Mouse (Mus musculus) stomach, embryonic 15.5 days (tissue): ENCODE measurements around the gene Usp29. TPM values are rescaled to one million over a fixed set of nuclear protein-coding genes. Genes with fewer than 3 reads are reported as not detected.

ENCODE experiments used
- ATAC-seq: fragments of 200-750 bp; cut with Nextera tagmentation; 2 replicates; pipeline ENCODE4 v1.8.0; 2017; ENCODE audit warnings: low read depth, moderate number of reproducible peaks, moderate TSS enrichment; ENCODE audit not compliant: insufficient read depth, low FRiP score
- H3K27ac ChIP-seq: fragments of 300-500 bp; sonication (generic); 2 replicates; pipeline ENCODE4 v1.5.1; 2015; ENCODE audit warnings: mild to moderate bottlenecking, inconsistent platforms
- H3K27me3 ChIP-seq: fragments of 300-500 bp; sonication (generic); replicated peaks from 2 replicates; pipeline ENCODE4 v1.6.1; 2015; ENCODE audit warnings: inconsistent platforms
- H3K36me3 ChIP-seq: fragments of 300-500 bp; sonication (generic); 2 replicates; pipeline ENCODE4 v1.6.1; 2015; ENCODE audit warnings: inconsistent platforms
- H3K4me1 ChIP-seq: fragments of 300-500 bp; sonication (generic); 2 replicates; pipeline ENCODE4 v1.6.1; 2015; ENCODE audit warnings: inconsistent platforms
- H3K4me2 ChIP-seq: fragments of 300-500 bp; sonication (generic); 2 replicates; pipeline ENCODE4 v1.6.1; 2015; ENCODE audit warnings: mild to moderate bottlenecking, inconsistent platforms
- H3K4me3 ChIP-seq: fragments of 300-500 bp; sonication (generic); replicated peaks from 2 replicates; pipeline ENCODE4 v1.5.1; 2015; ENCODE audit warnings: inconsistent platforms
- H3K9ac ChIP-seq: fragments of 300-500 bp; sonication (generic); 2 replicates; pipeline ENCODE4 v1.6.1; 2015; ENCODE audit warnings: inconsistent platforms
- H3K9me3 ChIP-seq: fragments of 300-500 bp; sonication (generic); 2 replicates; pipeline ENCODE4 v1.6.1; 2016; ENCODE audit warnings: inconsistent platforms
- WGBS: fragments of 180-500 bp; shearing (Covaris S2); methylation state at CpG from one replicate; pipeline ENCODE4 v1.1.7; 2015; 5-methylcytosine and 5-hydroxymethylcytosine counted together
- polyA plus RNA-seq: library from polyadenylated mRNA; unstranded; fragments of >200 nt; fragmentation: Nextera tagmentation; extraction: Ambion mirVana; gene quantifications from 2 replicates; pipeline ENCODE4 v1.2.1, GENCODE M21; 2015

Usp29 gene
- polyA plus RNA-seq, 1 experiment from 2014 or later, result 6.2 TPM

- H3K4me1 ChIP-seq, result no peaks in the 10 kb centered on the region
- H3K27me3 ChIP-seq, result no peaks in the 10 kb centered on the region
- 44% methylated on average over 15 of the region's 15 CpGs for WGBS
- peak overlapping the region; percentile 44; the same call in 1 of the 2 replicates for H3K27ac ChIP-seq
- no peaks in the 10 kb centered on the region for H3K9me3 ChIP-seq
- ATAC-seq, result no peak
- H3K36me3 ChIP-seq, result no peaks in the 10 kb centered on the region; the same call in 1 of the 2 replicates
- peak overlapping the region; percentile 50 for H3K4me3 ChIP-seq
- 0 out of 2 replicates have a peak overlapping the region, but pooled peaks have one; percentile 13 for H3K9ac ChIP-seq
- H3K4me2 ChIP-seq, result peak overlapping the region; percentile 47
These were observed 423 bp downstream of the Usp29 start for GRCm38 (mm10) chr7:6730801-6731200.

GRCm38 (mm10) chr7:6731373-6731772, 995 bp downstream of the Usp29 start:
- H3K27ac ChIP-seq, result no peak overlapping the region
- no peaks in the 10 kb centered on the region for H3K27me3 ChIP-seq
- no peaks in the 10 kb centered on the region for H3K9me3 ChIP-seq
- peak overlapping the region; percentile 50 for H3K4me3 ChIP-seq
- peak overlapping the region; percentile 47; the same call in 1 of the 2 replicates for H3K4me2 ChIP-seq
- no peaks in the 10 kb centered on the region; the same call in 1 of the 2 replicates for H3K36me3 ChIP-seq
- 42% methylated on average over 3 of the region's 3 CpGs for WGBS
- H3K9ac ChIP-seq, result no peak overlapping the region
- H3K4me1 ChIP-seq, result no peaks in the 10 kb centered on the region
- ATAC-seq, result no peak

- Histone ChIP-seq H3K9me3 (no peaks in the 10 kb centered on the region), H3K4me3 (peak overlapping the region; percentile 27), H3K4me2 (peak overlapping the region; percentile 47), H3K27ac (peak overlapping the region; percentile 35; the same call in 1 of the 2 replicates), H3K36me3 (no peaks in the 10 kb centered on the region; the same call in 1 of the 2 replicates), H3K27me3 (no peaks in the 10 kb centered on the region), H3K9ac (no peak overlapping the region), H3K4me1 (no peaks in the 10 kb centered on the region)
- WGBS, result 44% methylated on average over 4 of the region's 4 CpGs
- no peak for ATAC-seq
These were observed 1.6 kb downstream of the Usp29 start for GRCm38 (mm10) chr7:6731930-6732329.

DNA sequence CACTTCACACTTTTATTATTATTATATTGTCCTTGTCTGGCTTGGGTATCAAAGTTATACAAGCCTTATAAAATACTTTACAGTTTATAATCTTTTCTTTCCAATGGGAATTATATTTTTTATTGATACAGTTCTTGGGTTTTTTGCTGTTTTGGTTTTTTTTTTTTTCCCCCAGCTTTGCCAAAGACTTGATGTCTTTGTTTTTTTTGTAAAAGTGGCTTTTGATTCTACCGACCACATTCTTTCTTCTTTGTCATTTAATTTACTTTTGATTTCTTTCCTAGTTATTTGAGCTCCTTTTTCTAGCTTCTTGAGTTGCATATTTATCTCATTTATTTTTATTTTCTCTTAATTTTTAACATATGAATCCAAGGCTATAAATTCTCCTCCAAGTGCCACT, 5.7 kb downstream of the Usp29 start:
- Histone ChIP-seq H3K27ac (no peak overlapping the region), H3K27me3 (no peaks in the 10 kb centered on the region), H3K4me2 (no peak overlapping the region), H3K9me3 (no peaks in the 10 kb centered on the region), H3K9ac (no peak overlapping the region), H3K4me1 (no peaks in the 10 kb centered on the region), H3K36me3 (no peaks in the 10 kb centered on the region), H3K4me3 (no peak overlapping the region)
- no peak for ATAC-seq
- WGBS, result 67% methylated on average over 1 of the region's 1 CpGs

GRCm38 (mm10) chr7:6744281-6744904, 14.0 kb downstream of the Usp29 start:
- no peak overlapping the region for H3K4me3 ChIP-seq
- ATAC-seq, result peak; percentile 78; the same call in 1 of the 2 replicates
- WGBS, result 28% methylated on average over 10 of the region's 10 CpGs
- H3K27me3 ChIP-seq, result no peaks in the 10 kb centered on the region
- H3K27ac ChIP-seq, result peak overlapping the region; percentile 33
- no peak overlapping the region for H3K9ac ChIP-seq
- H3K4me2 ChIP-seq, result no peak overlapping the region
- no peaks in the 10 kb centered on the region for H3K4me1 ChIP-seq
- H3K36me3 ChIP-seq, result no peaks in the 10 kb centered on the region
- H3K9me3 ChIP-seq, result no peaks in the 10 kb centered on the region

- H3K36me3 ChIP-seq, result no peaks in the 10 kb centered on the region
- no peak overlapping the region for H3K4me3 ChIP-seq
- no peak overlapping the region for H3K9ac ChIP-seq
- no peaks in the 10 kb centered on the region for H3K9me3 ChIP-seq
- 80% methylated on average over 7 of the region's 7 CpGs for WGBS
- H3K4me1 ChIP-seq, result 0 out of 2 replicates have a peak, but pooled peaks cover 4% of the 10 kb centered on the region
- no peaks in the 10 kb centered on the region for H3K27me3 ChIP-seq
- H3K27ac ChIP-seq, result no peak overlapping the region
- H3K4me2 ChIP-seq, result no peak overlapping the region
- ATAC-seq, result no peak
These were observed 18.8 kb downstream of the Usp29 start for GRCm38 (mm10) chr7:6749196-6749595.

GRCm38 (mm10) chr7:6753440-6753839, 23.1 kb downstream of the Usp29 start:
- Histone ChIP-seq H3K27me3 (no peaks in the 10 kb centered on the region), H3K4me2 (no peak overlapping the region), H3K9ac (no peak overlapping the region), H3K36me3 (no peaks in the 10 kb centered on the region), H3K4me1 (0 out of 2 replicates have a peak, but pooled peaks cover 4% of the 10 kb centered on the region), H3K4me3 (no peak overlapping the region), H3K27ac (no peak overlapping the region), H3K9me3 (no peaks in the 10 kb centered on the region)
- no peak for ATAC-seq
- WGBS, result 14% methylated on average over 4 of the region's 4 CpGs

- Histone ChIP-seq H3K27ac (no peak overlapping the region), H3K4me2 (no peak overlapping the region), H3K36me3 (no peaks in the 10 kb centered on the region), H3K9ac (no peak overlapping the region), H3K9me3 (no peaks in the 10 kb centered on the region), H3K27me3 (no peaks in the 10 kb centered on the region), H3K4me1 (no peaks in the 10 kb centered on the region), H3K4me3 (no peak overlapping the region)
- WGBS, result 70% methylated on average over 4 of the region's 4 CpGs
- ATAC-seq, result no peak
These were observed 26.5 kb downstream of the Usp29 start for GRCm38 (mm10) chr7:6756777-6757291.

- Histone ChIP-seq H3K9ac (no peak overlapping the region), H3K9me3 (no peaks in the 10 kb centered on the region), H3K4me1 (no peaks in the 10 kb centered on the region), H3K36me3 (no peaks in the 10 kb centered on the region), H3K4me2 (no peak overlapping the region), H3K27ac (no peak overlapping the region), H3K27me3 (no peaks in the 10 kb centered on the region), H3K4me3 (no peak overlapping the region)
- WGBS, result 75% methylated on average over 12 of the region's 12 CpGs
- no peak for ATAC-seq
These were observed 29.3 kb downstream of the Usp29 start for GRCm38 (mm10) chr7:6759698-6760097.

DNA sequence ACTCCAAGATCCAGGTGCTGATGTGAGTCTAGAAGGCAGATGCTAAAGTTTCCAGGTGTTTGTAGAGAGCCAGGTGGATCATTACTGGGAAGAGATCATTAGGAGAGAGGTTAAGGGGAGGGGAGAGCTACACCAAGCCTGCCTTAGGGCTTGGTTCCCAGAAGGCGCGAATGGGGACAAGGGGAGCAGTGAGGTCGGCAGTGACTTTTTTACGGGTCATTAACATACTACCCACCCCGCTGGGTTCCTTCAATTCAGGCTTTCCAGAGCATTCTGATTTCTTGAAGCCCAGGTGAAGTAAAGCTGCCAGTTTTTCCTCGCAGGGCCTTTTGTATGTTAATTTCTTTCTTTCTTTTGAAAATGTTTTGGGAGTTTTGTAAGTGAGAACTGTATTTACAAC, 29.8 kb downstream of the Usp29 start:
- H3K4me1 ChIP-seq, result no peaks in the 10 kb centered on the region

GRCm38 (mm10) chr7:6765240-6765639, 34.9 kb downstream of the Usp29 start:
- Histone ChIP-seq H3K4me3 (no peak overlapping the region), H3K4me1 (peaks cover 2% of the 10 kb centered on the region; the same call in 1 of the 2 replicates), H3K27me3 (no peaks in the 10 kb centered on the region), H3K36me3 (no peaks in the 10 kb centered on the region), H3K4me2 (no peak overlapping the region), H3K9ac (no peak overlapping the region), H3K9me3 (no peaks in the 10 kb centered on the region), H3K27ac (no peak overlapping the region)
- no peak for ATAC-seq
- 41% methylated on average over 5 of the region's 5 CpGs for WGBS

More for the DNA sequence above, 29.8 kb downstream of the Usp29 start:
- H3K27ac ChIP-seq, result no peak overlapping the region
- no peaks in the 10 kb centered on the region for H3K36me3 ChIP-seq
- ATAC-seq, result no peak
- no peak overlapping the region for H3K4me3 ChIP-seq
- no peaks in the 10 kb centered on the region for H3K27me3 ChIP-seq
- H3K9ac ChIP-seq, result no peak overlapping the region
- no peak overlapping the region for H3K4me2 ChIP-seq
- H3K9me3 ChIP-seq, result no peaks in the 10 kb centered on the region
- WGBS, result 61% methylated on average over 6 of the region's 6 CpGs

DNA sequence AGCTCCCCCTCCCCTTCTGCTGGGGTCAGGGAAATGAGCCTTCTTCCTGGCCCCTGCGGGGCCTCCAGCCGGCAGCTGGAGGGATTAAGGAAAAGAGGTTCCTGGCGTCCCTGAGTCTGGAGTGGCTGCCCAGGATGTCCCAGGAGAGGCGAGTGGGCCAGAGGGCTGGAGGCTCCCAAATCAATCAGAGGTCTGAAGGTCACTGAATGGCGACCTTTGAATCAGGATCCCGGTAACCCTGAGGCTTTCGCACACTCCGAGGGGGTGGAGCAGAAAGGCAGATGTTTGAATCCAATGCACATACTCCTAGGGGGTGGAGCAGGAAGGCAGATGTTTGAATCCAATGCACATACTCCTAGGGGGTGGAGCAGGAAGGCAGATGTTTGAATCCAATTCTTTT, 39.9 kb downstream of the Usp29 start:
- WGBS, result 7% methylated on average over 8 of the region's 8 CpGs
- H3K4me1 ChIP-seq, result peaks cover 9% of the 10 kb centered on the region; the same call in 1 of the 2 replicates
- 0 out of 2 replicates have a peak overlapping the region, but pooled peaks have one; percentile 6 for H3K4me2 ChIP-seq
- peak overlapping the region; percentile 77 for H3K27ac ChIP-seq
- no peak overlapping the region for H3K9ac ChIP-seq
- no peaks in the 10 kb centered on the region for H3K36me3 ChIP-seq
- H3K9me3 ChIP-seq, result no peaks in the 10 kb centered on the region
- H3K27me3 ChIP-seq, result no peaks in the 10 kb centered on the region
- peak; percentile 77; the same call in 1 of the 2 replicates for ATAC-seq
- H3K4me3 ChIP-seq, result no peak overlapping the region
